Mouse (Mus musculus) ES-Bruce4 (cell line): ENCODE results near the gene Gzf1.

Experiments used
- CTCF ChIP-seq: IDR thresholded peaks from one replicate; pipeline ENCODE4 v1.8.1; 2011; ENCODE audit warnings: low read depth, low read length
- EP300 ChIP-seq: IDR thresholded peaks from 2 replicates; pipeline ENCODE4 v1.6.1; 2011; ENCODE audit warnings: low read depth, low read length; ENCODE audit not compliant: insufficient read depth
- POLR2A ChIP-seq: IDR thresholded peaks from one replicate; pipeline ENCODE4 v1.8.1; 2011; ENCODE audit warnings: low read length; ENCODE audit not compliant: insufficient read depth

DNA sequence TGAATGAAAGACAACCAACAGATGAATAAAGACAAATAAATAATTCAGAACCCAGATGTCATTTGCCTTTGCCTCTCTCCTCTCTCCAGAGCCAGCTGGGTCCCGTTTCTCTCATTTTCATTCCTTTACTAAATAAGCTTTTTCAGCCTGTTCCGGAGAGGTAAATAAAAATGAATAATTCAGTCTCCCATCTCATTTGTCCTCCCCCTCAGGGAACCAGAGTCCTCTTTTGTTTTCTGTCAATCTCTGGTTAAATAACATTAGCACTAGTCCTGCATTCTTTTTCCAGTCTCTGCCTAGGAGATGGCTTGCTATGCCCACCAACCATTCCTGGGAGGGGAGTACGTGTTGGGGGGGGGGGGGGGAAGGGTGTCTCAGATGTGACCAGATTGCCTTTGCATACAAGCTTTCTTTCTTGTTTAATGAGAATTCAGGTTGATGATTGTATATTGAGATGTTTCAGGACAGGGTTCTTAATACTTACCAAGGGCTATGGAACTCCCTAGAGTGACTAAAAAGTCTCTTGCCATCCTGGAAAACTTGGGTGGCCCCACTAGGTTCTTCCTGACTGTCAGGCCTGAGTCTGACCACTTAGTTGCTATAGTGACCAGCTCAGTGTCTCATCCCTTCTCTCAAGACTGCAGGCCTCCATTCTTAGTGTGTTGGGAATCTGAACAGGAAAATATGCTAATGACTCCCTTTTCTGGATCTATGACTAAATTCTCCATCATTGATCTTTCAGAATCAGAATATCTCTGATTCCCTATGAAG lies 30.1 kb upstream of the Gzf1 start:
- no peak for TF ChIP-seq CTCF
- no peak for TF ChIP-seq EP300
- TF ChIP-seq POLR2A = no peak
